Mouse (Mus musculus): Measurements from ENCODE around the gene Hist1h2ak. TPM values are rescaled to one million over a fixed set of nuclear protein-coding genes. Genes with fewer than 3 reads are reported as not detected.

Gene Hist1h2ak
- polyA plus RNA-seq, 1 experiment from 2014 or later = 12.5 TPM

GRCm38 (mm10) chr13:21710821-21711525 is 42.7 kb downstream of the Hist1h2ak start:
- DNase-seq (ENCODE audit: low spot score) (peak; percentile 85), ATAC-seq (replicated peaks; ENCODE audit: low FRiP score) (peak; percentile 81)
- no peaks in the 10 kb centered on the region for H3K36me3 ChIP-seq (ENCODE audit: control insufficient read depth, insufficient read depth, low read length)
- H3K9ac ChIP-seq (ENCODE audit: low read length) = peak overlapping the region; percentile 58
- H3K4me3 ChIP-seq (ENCODE audit: low read depth, low read length) = peak overlapping the region; percentile 44
- no peaks in the 10 kb centered on the region for H3K9me3 ChIP-seq (ENCODE audit: control insufficient read depth, low read length)
- H3K4me1 ChIP-seq (replicated peaks; ENCODE audit: control insufficient read depth, insufficient read depth, low read length) = no peaks in the 10 kb centered on the region; the same call in 1 of the 2 replicates
- no peaks in the 10 kb centered on the region for H3K27me3 ChIP-seq (ENCODE audit: control insufficient read depth, insufficient read depth, low read length)
- H3K4me2 ChIP-seq (ENCODE audit: low read depth, low read length, severe bottlenecking) = peak overlapping the region; percentile 64
- no peak overlapping the region for H3K27ac ChIP-seq (ENCODE audit: low read depth, low read length)
- 3% methylated on average over 22 of the region's 22 CpGs for WGBS

GRCm38 (mm10) chr13:21710031-21710711 is 43.5 kb downstream of the Hist1h2ak start:
- H3K4me2 ChIP-seq (ENCODE audit: low read depth, low read length, severe bottlenecking) = peak overlapping the region; percentile 32; the same call in 1 of the 2 replicates
- no peaks in the 10 kb centered on the region for H3K9me3 ChIP-seq (ENCODE audit: control insufficient read depth, low read length)
- ATAC-seq (replicated peaks; ENCODE audit: low FRiP score) (peak; percentile 78), DNase-seq (ENCODE audit: low spot score) (peak; percentile 91)
- WGBS = under 1% methylated on average over 32 of the region's 32 CpGs
- no peaks in the 10 kb centered on the region for H3K27me3 ChIP-seq (ENCODE audit: control insufficient read depth, insufficient read depth, low read length)
- H3K27ac ChIP-seq (ENCODE audit: low read depth, low read length) = peak overlapping the region; percentile 72
- H3K9ac ChIP-seq (ENCODE audit: low read length) = peak overlapping the region; percentile 67
- no peaks in the 10 kb centered on the region for H3K36me3 ChIP-seq (ENCODE audit: control insufficient read depth, insufficient read depth, low read length)
- no peaks in the 10 kb centered on the region; the same call in 1 of the 2 replicates for H3K4me1 ChIP-seq (replicated peaks; ENCODE audit: control insufficient read depth, insufficient read depth, low read length)
- H3K4me3 ChIP-seq (ENCODE audit: low read depth, low read length) = peak overlapping the region; percentile 56

- H3K4me2 ChIP-seq (ENCODE audit: low read depth, low read length, severe bottlenecking) = no peak overlapping the region
- H3K9me3 ChIP-seq (ENCODE audit: control insufficient read depth, low read length) = no peaks in the 10 kb centered on the region
- no peak for DNase-seq (ENCODE audit: low spot score)
- no peaks in the 10 kb centered on the region for H3K36me3 ChIP-seq (ENCODE audit: control insufficient read depth, insufficient read depth, low read length)
- H3K27ac ChIP-seq (ENCODE audit: low read depth, low read length) = no peak overlapping the region
- H3K4me3 ChIP-seq (ENCODE audit: low read depth, low read length) = no peak overlapping the region
- 77% methylated on average over 4 of the region's 4 CpGs for WGBS
- H3K4me1 ChIP-seq (replicated peaks; ENCODE audit: control insufficient read depth, insufficient read depth, low read length) = no peaks in the 10 kb centered on the region; the same call in 1 of the 2 replicates
- no peak for ATAC-seq (replicated peaks; ENCODE audit: low FRiP score)
- no peaks in the 10 kb centered on the region for H3K27me3 ChIP-seq (ENCODE audit: control insufficient read depth, insufficient read depth, low read length)
- H3K9ac ChIP-seq (ENCODE audit: low read length) = no peak overlapping the region
Observed at GRCm38 (mm10) chr13:21706669-21707068, 47.0 kb downstream of the Hist1h2ak start.

Small RNA genes lying within 50 kb of the gene (microRNA-seq; reads per million reads assigned to microRNA genes)
- not detected for gene Gm44346 (ENCODE audit: insufficient number of aligned reads)
- not detected for gene Gm44357 (ENCODE audit: insufficient number of aligned reads)
- gene Gm44367 (ENCODE audit: insufficient number of aligned reads) = not detected
- not detected for gene Gm44454 (ENCODE audit: insufficient number of aligned reads)

Other genes with a start within 250 kb of the Hist1h2ak start
- 10.2 and 10.6 TPM in 2 replicates for gene Zkscan8, start 222.7 kb downstream of the Hist1h2ak start, polyA plus RNA-seq (2014; fragmentation: Nextera tagmentation; extraction: Ambion mirVana)
- 0.27 and 0.43 TPM in 2 replicates for gene Olfr1366, start 211.0 kb downstream of the Hist1h2ak start, polyA plus RNA-seq (2014; fragmentation: Nextera tagmentation; extraction: Ambion mirVana)
- not detected in 2 replicates for gene Olfr1535, start 193.9 kb downstream of the Hist1h2ak start, polyA plus RNA-seq (2014; fragmentation: Nextera tagmentation; extraction: Ambion mirVana)
- gene Olfr1364, start 172.1 kb downstream of the Hist1h2ak start, polyA plus RNA-seq (2014; fragmentation: Nextera tagmentation; extraction: Ambion mirVana) = not detected in 2 replicates
- not detected in 2 replicates for gene Olfr1362, start 139.8 kb downstream of the Hist1h2ak start, polyA plus RNA-seq (2014; fragmentation: Nextera tagmentation; extraction: Ambion mirVana)
- not detected in 2 replicates for gene Olfr11, start 111.3 kb downstream of the Hist1h2ak start, polyA plus RNA-seq (2014; fragmentation: Nextera tagmentation; extraction: Ambion mirVana)
- not detected in 2 replicates for gene Olfr1361, start 90.4 kb downstream of the Hist1h2ak start, polyA plus RNA-seq (2014; fragmentation: Nextera tagmentation; extraction: Ambion mirVana)
- not detected in 2 replicates for gene Olfr1360, start 76.4 kb downstream of the Hist1h2ak start, polyA plus RNA-seq (2014; fragmentation: Nextera tagmentation; extraction: Ambion mirVana)
- gene Olfr1359, start 55.7 kb downstream of the Hist1h2ak start, polyA plus RNA-seq (2014; fragmentation: Nextera tagmentation; extraction: Ambion mirVana) = not detected in 2 replicates
- 2.3 and 5.4 TPM in 2 replicates for gene Hist1h2bl, start 37.7 kb downstream of the Hist1h2ak start, polyA plus RNA-seq (2014; fragmentation: Nextera tagmentation; extraction: Ambion mirVana)
- gene Hist1h2ai, start 37.4 kb downstream of the Hist1h2ak start, polyA plus RNA-seq (2014; fragmentation: Nextera tagmentation; extraction: Ambion mirVana) = 23.9 and 25.3 TPM in 2 replicates
- 16.8 and 17.4 TPM in 2 replicates for gene Hist1h3h, start 36.2 kb downstream of the Hist1h2ak start, polyA plus RNA-seq (2014; fragmentation: Nextera tagmentation; extraction: Ambion mirVana)
- gene Hist1h2bm, start 31.8 kb downstream of the Hist1h2ak start, polyA plus RNA-seq (2014; fragmentation: Nextera tagmentation; extraction: Ambion mirVana) = 5.0 and 5.7 TPM in 2 replicates
- 1.2 and 1.6 TPM in 2 replicates for gene Hist1h4j, start 18.8 kb downstream of the Hist1h2ak start, polyA plus RNA-seq (2014; fragmentation: Nextera tagmentation; extraction: Ambion mirVana)
- 4.4 TPM in 2 replicates for gene Hist1h4k, start 3.3 kb downstream of the Hist1h2ak start, polyA plus RNA-seq (2014; fragmentation: Nextera tagmentation; extraction: Ambion mirVana)
- gene Hist1h2bn, start 296 bp upstream of the Hist1h2ak start, polyA plus RNA-seq (2014; fragmentation: Nextera tagmentation; extraction: Ambion mirVana) = 1.9 and 2.5 TPM in 2 replicates
- 20.4 and 20.6 TPM in 2 replicates for gene Hist1h1b, start 26.8 kb upstream of the Hist1h2ak start, polyA plus RNA-seq (2014; fragmentation: Nextera tagmentation; extraction: Ambion mirVana)
- 298 and 312 TPM in 2 replicates for gene Hist1h3i, start 29.5 kb upstream of the Hist1h2ak start, polyA plus RNA-seq (2014; fragmentation: Nextera tagmentation; extraction: Ambion mirVana)
- gene Hist1h2an, start 33.4 kb upstream of the Hist1h2ak start, polyA plus RNA-seq (2014; fragmentation: Nextera tagmentation; extraction: Ambion mirVana) = 5.0 and 5.9 TPM in 2 replicates
- gene Hist1h2bp, start 33.6 kb upstream of the Hist1h2ak start, polyA plus RNA-seq (2014; fragmentation: Nextera tagmentation; extraction: Ambion mirVana) = 3.0 and 3.1 TPM in 2 replicates
- gene Hist1h2bq, start 56.4 kb upstream of the Hist1h2ak start, polyA plus RNA-seq (2014; fragmentation: Nextera tagmentation; extraction: Ambion mirVana) = 23.8 and 25.3 TPM in 2 replicates
- not detected in 2 replicates for gene Hist1h2ao, start 56.6 kb upstream of the Hist1h2ak start, polyA plus RNA-seq (2014; fragmentation: Nextera tagmentation; extraction: Ambion mirVana)
- gene Hist1h4m, start 57.9 kb upstream of the Hist1h2ak start, polyA plus RNA-seq (2014; fragmentation: Nextera tagmentation; extraction: Ambion mirVana) = not detected in 2 replicates
- 14.3 and 14.6 TPM in 2 replicates for gene Hist1h4n, start 78.4 kb upstream of the Hist1h2ak start, polyA plus RNA-seq (2014; fragmentation: Nextera tagmentation; extraction: Ambion mirVana)
- 5,982 and 6,086 TPM in 2 replicates for gene Hist1h2ap, start 79.7 kb upstream of the Hist1h2ak start, polyA plus RNA-seq (2014; fragmentation: Nextera tagmentation; extraction: Ambion mirVana)
- 22.4 and 27.2 TPM in 2 replicates for gene Hist1h2br, start 79.9 kb upstream of the Hist1h2ak start, polyA plus RNA-seq (2014; fragmentation: Nextera tagmentation; extraction: Ambion mirVana)
- gene Zfp184, start 191.3 kb upstream of the Hist1h2ak start, polyA plus RNA-seq (2014; fragmentation: Nextera tagmentation; extraction: Ambion mirVana) = 25.9 and 27.5 TPM in 2 replicates
- 0.12 TPM in 1 of 2 replicates, not detected in the other for gene Pom121l2, start 227.4 kb upstream of the Hist1h2ak start, polyA plus RNA-seq (2014; fragmentation: Nextera tagmentation; extraction: Ambion mirVana)